Mouse (Mus musculus) embryonic stem cell, embryonic (primary cell): Measurements from ENCODE around the gene Slc17a6.

ENCODE experiments used
- CTCF ChIA-PET, 4 experiments: fragments of 300-600 bp in 2 of 4; fragments of 350-600 bp in 2 of 4; sonication (Branson Sonifier 250); formaldehyde crosslinking; loops; one replicate each; lab custom pipeline; 2022; ENCODE audit warnings: inconsistent platforms in 2 of 4; lab: Charles Lee
- POLR2A ChIA-PET, 4 experiments: fragments of 300-600 bp in 2 of 4; fragments of 350-600 bp in 2 of 4; sonication (Branson Sonifier 250); formaldehyde crosslinking; loops; one replicate each; lab custom pipeline; 2022; ENCODE audit warnings: antibody characterized with exemption in 4 of 4, inconsistent platforms in 1 of 4; lab: Charles Lee

The Slc17a6 gene

DNA sequence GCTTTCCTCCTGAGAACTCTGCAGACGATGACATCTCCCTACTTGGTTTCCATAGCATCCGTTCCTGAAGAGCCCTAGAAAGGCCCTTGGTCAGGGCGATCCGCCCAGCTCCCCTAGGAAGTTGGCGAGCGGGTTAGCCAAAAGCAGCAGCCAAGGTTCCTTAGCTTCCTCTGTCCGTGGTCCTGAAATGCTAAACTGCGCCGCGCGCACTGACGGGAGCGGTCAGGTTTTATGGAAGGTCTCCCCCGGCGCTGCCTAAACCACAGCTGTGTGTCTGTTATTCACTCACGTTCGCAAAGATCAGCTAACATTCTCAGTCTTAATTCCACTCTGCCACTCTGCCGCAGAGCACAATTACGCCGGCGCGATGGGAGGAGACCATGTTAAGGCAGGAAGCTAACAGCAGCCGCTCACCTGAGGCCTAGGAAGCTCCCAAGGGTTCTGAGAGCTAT, at the start of gene Slc17a6:
Gene Slc17a6, plus strand, starts transcription at position 313 of the 452 bp plus-strand sequence.
- CTCF ChIA-PET = interaction anchor here (0.6 to 1.9 kb wide), 5 partner anchors 351 to 395 kb away, joined by 4 to 11 read pairs (median 7); no protein-coding TSS in a partner anchor
- POLR2A ChIA-PET = interaction anchor here in 2 of 4 experiments (1.0 to 2.4 kb wide), 3 partner anchors 240 to 351 kb away, joined by 4 to 13 read pairs (median 4); partner anchors contain the start of genes Fancf (in 2 of the 2) and Gas2 (in 1 of the 2)

DNA sequence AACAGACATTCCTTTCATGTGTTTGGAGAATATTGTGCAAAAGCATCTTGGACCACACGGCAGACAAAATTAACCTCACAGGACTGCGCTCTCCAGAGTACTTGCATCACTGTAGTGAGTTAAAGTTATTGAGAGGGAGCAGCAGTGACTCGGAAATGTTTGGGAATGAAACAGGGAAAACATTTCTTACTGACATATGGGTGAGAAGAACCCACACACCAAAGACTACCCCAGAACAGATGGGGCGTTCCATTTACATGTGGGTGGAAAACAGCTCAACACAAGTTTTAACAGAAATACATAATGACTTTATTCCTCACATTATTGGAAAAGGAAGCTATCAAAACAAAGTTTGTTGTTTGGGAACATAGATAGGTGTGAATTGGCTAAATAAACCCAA, 21.8 kb upstream of the Slc17a6 start:
- CTCF ChIA-PET = no interaction called here
- POLR2A ChIA-PET = no interaction called here

DNA sequence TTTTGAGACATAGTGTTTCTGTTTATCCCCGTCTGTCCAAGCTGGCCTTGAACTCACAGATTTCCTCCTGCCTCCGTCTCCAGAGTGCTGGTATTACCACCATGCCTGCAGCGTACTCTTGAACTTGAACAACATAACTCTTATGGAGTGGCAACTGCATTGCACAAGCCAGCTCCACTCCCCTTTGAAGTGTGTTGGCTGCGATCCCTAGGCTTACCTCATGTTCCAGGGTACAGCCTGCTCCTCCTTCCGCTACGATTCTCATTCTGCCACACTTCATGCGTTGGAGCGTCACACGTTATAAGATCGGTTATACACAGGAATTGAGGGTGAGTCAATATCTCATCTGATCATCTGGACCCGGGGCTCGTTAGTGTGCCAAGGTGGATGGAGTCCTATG, 18.1 kb upstream of the Slc17a6 start:
- CTCF ChIA-PET = no interaction called here
- POLR2A ChIA-PET = no interaction called here

DNA sequence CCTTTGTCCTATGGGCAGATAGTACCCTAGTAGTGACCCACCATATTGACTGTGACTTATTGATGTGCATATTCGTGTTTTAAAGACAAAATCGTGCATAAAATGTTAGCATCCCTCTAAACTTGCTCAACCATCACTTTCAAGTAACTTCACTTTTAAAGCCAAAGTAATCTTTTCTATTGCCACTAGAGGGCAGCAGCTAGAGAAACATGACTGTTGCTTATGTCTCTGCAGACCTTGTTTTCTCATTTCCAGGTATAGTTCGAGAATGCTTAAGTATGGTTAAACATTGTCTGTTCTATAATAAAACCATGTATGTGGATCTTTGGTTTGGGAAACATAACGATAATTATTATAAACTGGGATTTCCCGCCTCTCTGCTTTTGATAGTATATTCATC, 7.4 kb upstream of the Slc17a6 start:
- ChIA-PET POLR2A (interaction anchor here in 1 of 4 experiments (0.7 kb wide), 1 partner anchor 369 kb away, joined by 3 read pairs; no protein-coding TSS in a partner anchor), CTCF (interaction anchor here in 3 of 4 experiments (0.6 to 1.2 kb wide), 5 partner anchors 178 to 1000 kb away, joined by 3 to 10 read pairs (median 4); no protein-coding TSS in a partner anchor)

DNA sequence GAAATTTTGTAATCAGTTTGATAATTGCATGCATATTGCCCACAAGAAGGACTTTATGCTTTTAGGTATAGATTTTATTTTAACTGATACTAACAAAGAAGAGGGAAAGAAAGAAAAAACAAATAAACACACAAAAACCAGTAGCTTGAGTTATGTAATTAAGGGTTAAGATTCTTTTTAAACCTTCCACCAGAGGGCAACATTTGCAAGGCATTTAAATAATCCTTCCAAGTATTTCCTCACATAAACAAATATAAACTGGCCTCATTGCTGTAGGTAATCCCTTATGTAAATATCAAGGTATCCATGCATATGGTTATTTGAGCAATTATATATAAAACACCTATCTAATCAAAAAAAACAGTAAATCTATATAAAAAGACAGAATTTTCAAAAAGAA, 3.9 kb upstream of the Slc17a6 start:
- ChIA-PET CTCF (interaction anchor here (0.6 to 2.8 kb wide), 10 partner anchors 9 to 388 kb away, joined by 3 to 20 read pairs (median 6); partner anchors contain the start of gene Svip (in 2 of the 4)), POLR2A (interaction anchor here in 2 of 4 experiments (1.0 to 1.1 kb wide), 2 partner anchors 245 to 355 kb away, joined by 3 read pairs; partner anchors contain the start of gene Fancf (in 1 of the 2))

DNA sequence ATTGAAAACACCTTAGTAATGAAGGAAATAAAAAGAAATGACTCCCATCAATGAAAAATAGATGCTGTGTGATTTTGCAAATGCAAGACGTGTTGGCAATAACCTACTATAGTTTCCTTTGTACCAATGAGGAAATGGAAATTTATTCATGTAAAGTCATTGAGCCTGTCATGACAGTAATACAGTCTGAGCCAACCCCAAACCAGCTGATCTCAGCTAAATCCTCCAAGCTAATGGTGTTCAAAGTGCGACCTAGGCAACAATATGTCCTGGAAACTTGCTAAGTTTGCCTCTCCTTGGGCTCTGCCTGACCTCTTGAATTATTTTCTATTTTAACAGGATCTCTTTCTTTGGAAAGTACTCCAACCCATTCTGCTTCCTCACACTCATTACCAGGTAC, 3.4 kb upstream of the Slc17a6 start:
- POLR2A ChIA-PET = interaction anchor here in 2 of 4 experiments (1.0 to 1.1 kb wide), 2 partner anchors 244 to 354 kb away, joined by 3 read pairs; partner anchors contain the start of gene Fancf (in 1 of the 2)
- CTCF ChIA-PET = interaction anchor here (0.6 to 2.8 kb wide), 10 partner anchors 9 to 388 kb away, joined by 3 to 20 read pairs (median 6); partner anchors contain the start of gene Svip (in 2 of the 4)

DNA sequence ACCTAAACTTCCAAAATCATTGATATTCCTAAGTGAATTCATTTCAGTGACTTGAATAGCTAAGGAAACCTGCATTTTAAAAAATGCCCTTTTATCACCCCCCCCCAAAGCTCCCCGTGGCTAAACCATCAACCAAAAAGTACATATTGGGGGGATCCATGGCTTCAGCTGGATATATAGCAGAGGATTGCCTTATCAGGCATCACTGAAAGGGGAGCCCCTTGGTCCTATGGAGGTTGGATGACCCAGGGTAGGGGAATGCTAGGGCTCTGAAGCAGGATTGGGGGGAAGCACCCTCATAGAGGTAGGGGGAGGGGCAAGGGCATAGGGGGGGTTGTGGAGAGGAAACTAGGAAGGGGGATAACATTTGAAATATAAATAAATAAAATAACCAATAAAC, 1.8 kb upstream of the Slc17a6 start:
- ChIA-PET CTCF (interaction anchor here in 2 of 4 experiments (0.8 kb wide), 2 partner anchors 353 kb away, joined by 3 read pairs; no protein-coding TSS in a partner anchor), POLR2A (interaction anchor here in 1 of 4 experiments (1.2 to 1.4 kb wide), 2 partner anchors 13 to 352 kb away, joined by 3 read pairs; no protein-coding TSS in a partner anchor)

DNA sequence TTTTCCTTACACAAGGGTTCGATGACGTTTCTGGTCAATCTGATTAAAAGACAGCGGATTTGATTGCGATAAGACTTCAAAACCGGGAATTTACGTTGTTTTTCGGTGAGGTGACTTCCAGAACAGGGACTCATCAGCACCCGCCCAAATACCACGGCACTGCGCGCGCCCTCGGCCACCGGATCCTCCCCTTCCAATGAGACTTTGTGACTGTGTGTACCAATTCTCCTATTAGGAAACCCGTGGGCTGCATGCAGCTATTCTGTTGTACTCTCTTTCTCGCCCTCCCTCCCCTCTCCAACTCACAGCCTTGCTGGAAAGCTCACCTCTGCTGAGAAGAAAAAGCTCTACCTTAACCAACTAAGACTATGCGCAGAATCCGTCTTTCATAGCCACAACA, 390 bp downstream of the Slc17a6 start:
- POLR2A ChIA-PET = interaction anchor here in 2 of 4 experiments (0.6 to 2.4 kb wide), 4 partner anchors 58 to 350 kb away, joined by 3 to 13 read pairs (median 4); partner anchors contain the start of genes Fancf (in 2 of the 2) and Gas2 (in 1 of the 2)

DNA sequence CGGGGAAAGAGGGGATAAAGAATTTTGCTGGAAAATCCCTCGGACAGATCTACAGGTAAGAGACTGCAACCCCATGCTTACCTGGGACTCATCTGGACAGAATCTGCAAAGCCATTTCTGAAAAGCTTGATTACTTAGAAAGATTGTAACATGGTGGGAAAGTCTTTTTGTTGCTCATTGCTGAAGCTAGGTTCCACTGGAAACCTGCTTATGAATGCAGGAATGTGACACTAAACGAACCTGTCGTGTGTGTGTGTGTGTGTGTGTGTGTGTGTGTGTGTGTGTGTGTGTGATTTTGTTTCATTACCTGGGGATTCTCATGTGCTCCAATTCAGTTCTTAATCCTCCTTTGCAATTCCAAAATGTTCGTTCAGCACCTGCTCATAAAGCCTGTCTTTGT, 860 bp downstream of the Slc17a6 start:
- ChIA-PET POLR2A (interaction anchor here in 1 of 4 experiments (0.6 to 2.4 kb wide), 3 partner anchors 58 to 1136 kb away, joined by 3 to 13 read pairs (median 3); partner anchors contain the start of genes Fancf and Gas2), CTCF (no interaction called here)

More for the DNA sequence above, 390 bp downstream of the Slc17a6 start:
- CTCF ChIA-PET = interaction anchor here (1.1 to 1.9 kb wide), 4 partner anchors 350 to 351 kb away, joined by 4 to 11 read pairs (median 8); no protein-coding TSS in a partner anchor

DNA sequence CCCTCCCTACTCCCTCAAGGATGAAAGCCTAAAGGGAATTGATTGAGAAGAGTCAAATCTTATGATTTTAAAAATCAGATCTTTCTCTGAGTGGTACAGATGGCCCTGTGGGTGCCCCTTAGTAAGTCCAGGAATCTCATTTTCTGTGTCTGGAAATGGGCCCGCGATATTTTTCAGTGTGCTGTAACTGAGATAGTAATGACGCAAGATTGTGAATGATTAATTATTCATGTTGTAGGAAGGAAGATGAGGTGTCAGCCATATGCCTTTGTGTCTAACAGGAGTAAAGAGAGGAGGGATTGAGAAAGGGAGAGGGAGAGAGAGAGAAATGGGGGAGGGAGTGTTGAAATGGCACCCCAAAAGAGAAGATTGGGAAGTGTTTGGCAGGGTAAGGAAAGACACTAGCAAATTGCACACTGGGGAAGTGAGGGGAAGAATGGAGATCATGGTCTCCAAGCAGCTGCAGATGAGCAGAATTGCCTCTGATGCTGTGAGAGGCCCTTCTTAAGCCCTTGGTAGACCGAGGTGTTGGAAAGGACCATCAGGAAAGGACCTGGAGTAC, 2.6 kb downstream of the Slc17a6 start:
- ChIA-PET CTCF (no interaction called here), POLR2A (no interaction called here)

DNA sequence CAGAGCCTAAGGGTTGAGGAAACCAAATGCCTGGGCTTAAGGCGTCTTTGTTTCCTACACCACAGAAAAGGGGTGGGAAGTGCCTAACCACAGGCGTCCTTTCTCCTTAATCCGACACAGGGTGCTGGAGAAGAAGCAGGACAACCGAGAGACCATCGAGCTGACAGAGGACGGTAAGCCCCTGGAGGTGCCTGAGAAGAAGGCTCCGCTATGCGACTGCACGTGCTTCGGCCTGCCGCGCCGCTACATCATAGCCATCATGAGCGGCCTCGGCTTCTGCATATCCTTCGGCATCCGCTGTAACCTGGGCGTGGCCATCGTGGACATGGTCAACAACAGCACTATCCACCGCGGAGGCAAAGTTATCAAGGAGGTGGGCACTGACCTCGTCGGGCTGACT, 3.4 kb downstream of the Slc17a6 start:
- ChIA-PET POLR2A (interaction anchor here in 1 of 4 experiments (2.6 kb wide), 1 partner anchor 237 kb away, joined by 11 read pairs; the partner anchor contains the start of genes Fancf and Gas2), CTCF (interaction anchor here in 1 of 4 experiments (0.6 kb wide), 1 partner anchor 348 kb away, joined by 3 read pairs; no protein-coding TSS in a partner anchor)

DNA sequence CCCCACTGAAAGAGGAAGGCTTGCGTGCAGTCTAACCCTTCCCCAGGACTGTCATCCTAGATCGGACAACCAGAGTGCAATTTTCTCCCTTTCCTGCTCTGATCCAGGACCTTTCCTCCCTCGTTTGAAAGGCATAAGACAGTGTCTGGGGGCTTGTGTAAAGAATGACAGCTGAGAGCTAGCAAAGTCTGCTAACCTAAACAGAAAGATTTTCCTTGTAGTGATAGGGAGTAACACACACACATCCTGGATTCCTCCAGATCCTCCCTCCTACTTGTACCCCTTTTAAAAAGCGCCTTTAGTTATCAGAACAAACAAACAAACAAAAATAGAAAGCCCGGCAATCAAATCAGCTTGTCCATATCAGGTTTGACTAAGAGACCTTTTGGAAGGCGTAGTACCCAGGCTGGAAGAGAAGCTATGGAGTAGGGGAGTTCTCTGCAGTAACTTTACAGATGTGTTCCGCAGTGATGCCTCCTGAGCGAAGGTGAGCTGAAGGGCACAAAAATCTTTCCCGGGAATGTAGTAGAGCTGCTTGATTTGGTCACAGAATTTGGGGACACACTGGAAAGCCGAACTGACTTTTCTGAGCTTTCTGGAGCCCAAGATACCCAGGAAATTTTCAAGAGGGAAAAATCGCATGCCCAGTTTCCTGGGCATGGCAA, 3.9 kb downstream of the Slc17a6 start:
- ChIA-PET CTCF (interaction anchor here in 1 of 4 experiments (0.6 kb wide), 1 partner anchor 347 kb away, joined by 3 read pairs; no protein-coding TSS in a partner anchor), POLR2A (interaction anchor here in 1 of 4 experiments (2.6 kb wide), 1 partner anchor 237 kb away, joined by 11 read pairs; the partner anchor contains the start of genes Fancf and Gas2)

DNA sequence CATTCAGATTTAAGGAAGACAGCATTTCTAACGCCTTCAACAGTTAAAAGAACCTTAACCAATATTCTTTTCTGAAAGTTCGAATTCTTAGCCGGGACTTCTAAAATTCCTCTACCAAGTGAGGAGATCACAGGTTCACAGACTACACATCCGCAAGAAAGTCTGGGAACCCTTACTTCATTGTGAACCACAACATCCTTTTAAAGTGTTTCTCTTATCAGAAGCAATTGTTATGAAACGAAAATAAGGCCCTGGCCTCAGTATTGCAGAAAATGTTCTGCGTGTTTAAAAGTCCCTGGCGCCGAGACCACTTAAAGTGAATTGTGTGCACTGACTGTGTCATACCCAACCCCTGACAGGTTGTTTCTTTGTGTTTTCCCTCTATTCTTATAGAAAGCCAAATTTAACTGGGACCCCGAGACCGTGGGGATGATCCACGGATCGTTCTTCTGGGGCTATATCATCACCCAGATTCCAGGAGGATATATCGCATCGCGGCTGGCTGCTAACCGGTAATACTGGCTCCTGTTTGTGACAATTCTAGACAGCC, 4.7 kb downstream of the Slc17a6 start:
- ChIA-PET POLR2A (interaction anchor here in 1 of 4 experiments (2.6 kb wide), 1 partner anchor 236 kb away, joined by 11 read pairs; the partner anchor contains the start of genes Fancf and Gas2), CTCF (interaction anchor here in 1 of 4 experiments (1.1 kb wide), 1 partner anchor 346 kb away, joined by 5 read pairs; no protein-coding TSS in a partner anchor)

DNA sequence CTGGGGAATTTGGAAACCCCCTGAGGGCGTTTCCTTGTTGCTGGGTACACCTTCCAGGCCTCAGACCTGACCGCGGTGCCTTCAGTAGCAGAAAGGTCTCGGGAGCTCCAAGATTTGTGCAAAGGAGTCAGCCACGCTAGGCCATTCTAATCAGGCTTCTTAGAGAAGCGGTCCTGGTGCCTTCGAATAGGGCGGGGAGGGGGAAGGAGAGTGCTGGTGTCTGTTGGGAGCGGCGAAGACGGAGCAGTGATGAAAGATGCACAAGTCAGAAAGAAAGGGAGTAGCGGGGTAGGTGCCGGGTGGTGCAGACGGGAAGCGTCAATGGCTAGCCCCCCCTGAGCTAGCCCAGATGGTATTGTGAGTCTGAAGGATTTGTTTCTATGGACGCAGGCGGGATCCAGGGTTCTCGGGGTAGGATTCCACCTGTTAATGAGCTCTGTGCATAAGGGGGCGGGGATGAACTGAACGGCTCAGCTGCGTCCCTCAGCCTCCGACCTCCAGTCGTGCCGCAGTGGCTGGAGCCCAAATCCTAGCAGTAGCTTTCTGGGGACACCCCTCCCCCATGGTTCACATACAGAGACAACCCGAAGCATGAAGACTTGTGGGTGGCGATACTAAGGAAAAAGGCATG, 5.3 kb downstream of the Slc17a6 start:
- POLR2A ChIA-PET = interaction anchor here in 2 of 4 experiments (0.5 to 2.6 kb wide), 3 partner anchors 43 to 527 kb away, joined by 3 to 11 read pairs (median 3); partner anchors contain the start of genes Fancf (in 1 of the 2) and Gas2 (in 1 of the 2)
- CTCF ChIA-PET = interaction anchor here in 3 of 4 experiments (1.1 kb wide), 2 partner anchors 9 to 345 kb away, joined by 3 to 6 read pairs (median 5); no protein-coding TSS in a partner anchor

DNA sequence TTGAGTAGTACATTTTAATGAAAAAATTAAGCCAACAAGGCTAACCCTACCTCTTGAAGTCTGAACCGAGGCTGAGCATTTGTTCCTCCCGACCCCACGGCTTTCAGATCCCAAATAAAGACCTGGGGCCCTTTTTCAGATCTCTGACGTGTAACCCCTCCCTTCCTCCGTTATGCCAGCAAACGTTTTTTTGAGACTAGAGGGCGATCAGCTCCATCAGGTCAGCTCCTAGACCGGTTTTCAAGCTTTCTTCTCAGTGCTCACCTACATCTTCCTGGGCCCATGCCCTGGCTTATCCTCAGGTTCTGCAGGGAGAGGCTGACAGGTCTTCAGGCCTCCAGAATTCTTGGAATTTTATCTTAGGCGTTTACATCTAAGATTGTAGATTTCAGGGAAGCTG, 5.9 kb downstream of the Slc17a6 start:
- ChIA-PET POLR2A (interaction anchor here in 3 of 4 experiments (0.5 to 2.6 kb wide), 4 partner anchors 42 to 528 kb away, joined by 3 to 11 read pairs (median 4); partner anchors contain the start of genes Fancf (in 1 of the 3), Gas2 (in 1 of the 3) and Svip (in 1 of the 3)), CTCF (interaction anchor here in 3 of 4 experiments (1.1 kb wide), 2 partner anchors 9 to 345 kb away, joined by 3 to 6 read pairs (median 5); no protein-coding TSS in a partner anchor)

DNA sequence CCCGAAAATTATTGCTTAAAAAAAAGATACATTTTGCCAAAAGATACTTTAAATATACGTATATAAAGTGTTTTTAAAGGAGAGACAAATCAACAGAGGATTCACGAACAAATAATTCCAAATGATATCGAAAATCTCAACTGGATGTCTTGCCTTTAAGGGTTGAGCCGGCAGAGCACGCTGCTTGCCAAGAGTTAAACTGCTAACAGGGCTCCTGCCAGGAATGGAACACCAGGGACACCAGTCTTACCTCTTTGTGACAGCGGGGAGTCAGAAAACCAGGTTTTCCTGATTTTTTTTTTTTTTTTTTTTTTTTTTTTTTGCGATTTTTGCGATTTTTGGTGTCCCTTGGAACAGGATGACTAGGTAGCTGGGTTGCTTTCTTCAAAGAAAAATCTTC, 6.5 kb downstream of the Slc17a6 start:
- ChIA-PET POLR2A (interaction anchor here in 1 of 4 experiments (0.5 kb wide), 1 partner anchor 378 kb away, joined by 6 read pairs; the partner anchor contains the start of gene Svip), CTCF (no interaction called here)

DNA sequence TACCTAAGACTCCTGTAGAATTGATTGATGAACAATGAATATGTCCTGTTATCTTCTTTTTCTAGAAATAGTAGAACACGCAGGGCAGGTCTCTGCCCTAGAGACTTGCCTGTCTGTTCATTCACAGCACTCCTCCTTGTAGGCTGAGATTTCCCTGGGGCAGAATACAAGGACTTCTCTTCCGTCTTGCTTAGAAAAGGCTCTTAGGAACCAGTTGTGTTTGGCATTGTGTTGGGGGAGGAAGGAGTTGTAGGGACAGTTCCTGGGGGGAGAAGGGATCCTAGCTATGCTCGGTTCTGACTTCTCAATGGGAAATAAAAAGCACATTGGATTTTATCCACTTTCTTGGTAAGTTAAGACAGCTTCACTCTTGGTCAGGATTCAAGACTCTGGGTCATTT, 7.4 kb downstream of the Slc17a6 start:
- CTCF ChIA-PET = no interaction called here
- POLR2A ChIA-PET = no interaction called here
